Mouse (Mus musculus) brain, embryonic 14.5 days (tissue): ENCODE measurements around the gene Shroom3.

Experiments
- CTCF ChIP-seq: fragments of 200-500 bp; IDR thresholded peaks from 2 replicates; pipeline ENCODE4 v1.5.1; 2012; ENCODE audit warnings: inconsistent platforms, mild to moderate bottlenecking, moderate library complexity, borderline replicate concordance; ENCODE audit not compliant: insufficient read depth, insufficient read length; ENCODE audit errors: extremely low read depth
- POLR2A ChIP-seq: fragments of 200-500 bp; IDR thresholded peaks from 2 replicates; pipeline ENCODE4 v1.6.1; 2012; ENCODE audit warnings: mild to moderate bottlenecking, inconsistent platforms, borderline replicate concordance; ENCODE audit not compliant: poor library complexity, insufficient read depth, insufficient read length, severe bottlenecking; ENCODE audit errors: extremely low read depth

DNA sequence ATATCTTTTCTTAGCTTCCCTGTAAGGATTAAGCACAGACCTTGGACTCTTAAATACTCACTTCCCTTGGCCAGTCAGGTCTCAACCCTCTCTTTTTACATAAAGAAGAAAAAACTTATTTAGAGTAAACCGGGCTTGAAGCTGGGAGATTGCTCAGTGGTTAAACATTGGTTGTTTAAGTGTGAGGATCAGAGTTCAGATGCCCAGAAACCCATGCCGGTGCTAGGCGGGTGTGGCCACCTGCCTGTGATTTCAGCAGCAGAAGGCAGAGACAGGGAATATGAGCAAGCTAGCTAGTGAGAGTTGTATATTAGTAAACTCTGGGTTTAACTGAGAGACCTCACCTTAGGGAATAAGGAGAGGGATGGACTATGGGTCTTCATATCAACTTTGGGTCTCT, 131.4 kb downstream of the Shroom3 start:
- no peak for TF ChIP-seq CTCF
- TF ChIP-seq POLR2A = no peak
